ENCODE assay signal across 12 mouse cellular contexts in the genomic region with DNA sequence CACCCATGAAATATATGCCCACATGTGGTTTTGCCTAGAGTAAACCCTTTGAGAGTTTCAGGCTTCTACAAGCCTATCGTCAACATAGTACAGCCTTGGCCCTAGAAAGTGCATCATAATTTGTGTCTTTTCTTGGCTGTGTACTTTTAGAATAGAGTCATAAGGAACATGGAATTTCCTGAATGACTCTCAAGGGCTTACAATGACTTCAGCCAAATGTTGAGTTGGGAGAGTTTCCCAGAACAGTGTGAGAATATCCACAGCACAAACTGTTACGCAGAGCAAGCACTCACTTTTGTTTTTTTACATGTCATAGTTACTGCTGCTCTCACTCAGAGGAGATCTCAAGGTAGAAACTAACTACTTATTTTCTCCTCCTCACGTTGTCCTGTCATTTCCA.
DNase-seq lines count a peak whose midpoint lies in the region; ATAC-seq and TF ChIP-seq lines count a peak whose summit lies in the region.
"Had no signal": no experiment of that assay in that cellular context is flagged by ENCODE, and none has a peak within 500 bp of the region (broad histone marks: within the 10 kb centered on the region; RNA-seq: fewer than 3 reads in every experiment).

No protein-coding gene starts in this region.

- no peak overlapping the region for H3K4me3 ChIP-seq in kidney, embryonic 15.5 days (replicated peaks)
- H3K4me3 ChIP-seq in intestine, embryonic 16.5 days (ENCODE audit: low read length) = no peak overlapping the region
- H3K4me3 ChIP-seq in stomach, postnatal 0 days (ENCODE audit: low read depth, low read length) = no peak overlapping the region
- H3K4me3 ChIP-seq in midbrain, postnatal 0 days (ENCODE audit: low read depth, low read length) = no peak overlapping the region

- H3K4me2 ChIP-seq in kidney, embryonic 15.5 days = no peak overlapping the region
- no peak overlapping the region for H3K4me2 ChIP-seq in intestine, embryonic 16.5 days (ENCODE audit: low read depth, low read length)
- H3K4me2 ChIP-seq in stomach, postnatal 0 days (replicated peaks; ENCODE audit: low read depth) = no peak overlapping the region
- H3K4me2 ChIP-seq in midbrain, postnatal 0 days (ENCODE audit: low read depth, low read length, poor library complexity, severe bottlenecking) = no peak overlapping the region

- ATAC-seq in kidney, embryonic 15.5 days (replicated peaks; ENCODE audit: low FRiP score) = peak; percentile 44; the same call in 1 of the 2 replicates
- ATAC-seq in intestine, embryonic 16.5 days = peak; percentile 71
- peak; percentile 29; the same call in 1 of the 2 replicates for ATAC-seq in stomach, postnatal 0 days (ENCODE audit: low FRiP score, low TSS enrichment)
- ATAC-seq in midbrain, postnatal 0 days (ENCODE audit: low FRiP score) = no peak
- ATAC-seq: forebrain, embryonic 16.5 days had no signal

- no peaks in the 10 kb centered on the region for H3K27me3 ChIP-seq in kidney, embryonic 15.5 days
- H3K27me3 ChIP-seq in intestine, embryonic 16.5 days (replicated peaks; ENCODE audit: control insufficient read depth, insufficient read depth, low read length) = no peaks in the 10 kb centered on the region
- no peaks in the 10 kb centered on the region for H3K27me3 ChIP-seq in stomach, postnatal 0 days (ENCODE audit: control insufficient read depth, insufficient read depth, low read length)
- no peaks in the 10 kb centered on the region for H3K27me3 ChIP-seq in midbrain, postnatal 0 days (ENCODE audit: insufficient read depth, low read length)

- intact Hi-C loops in gastrocnemius, postnatal 14 days (cut with DNase I; ENCODE audit: low total_unique reads) = loop anchor here (5.0 kb wide), 1 partner anchor 148 kb away; no protein-coding TSS in a partner anchor

- no peak overlapping the region for H3K9ac ChIP-seq in kidney, embryonic 15.5 days
- H3K9ac ChIP-seq in intestine, embryonic 16.5 days (ENCODE audit: low read depth, low read length) = no peak overlapping the region
- H3K9ac ChIP-seq in stomach, postnatal 0 days (ENCODE audit: low read length) = no peak overlapping the region
- no peak overlapping the region for H3K9ac ChIP-seq in midbrain, postnatal 0 days (replicated peaks; ENCODE audit: low read length, poor library complexity, severe bottlenecking)
- H3K9ac ChIP-seq: liver, embryonic 14.5 days had no signal

- no peak for TF ChIP-seq CTCF in stomach, postnatal 0 days (IDR thresholded peaks at IDR 0.05; ENCODE audit: low read depth)
- no peak for TF ChIP-seq CTCF in midbrain, postnatal 0 days (IDR thresholded peaks at IDR 0.05)

- no peak for TF ChIP-seq EP300 in stomach, postnatal 0 days (optimal IDR thresholded peaks at IDR 0.05)

- no peaks in the 10 kb centered on the region for H3K9me3 ChIP-seq in kidney, embryonic 15.5 days (replicated peaks)
- H3K9me3 ChIP-seq in intestine, embryonic 16.5 days (ENCODE audit: control insufficient read depth, low read length) = no peaks in the 10 kb centered on the region
- H3K9me3 ChIP-seq in stomach, postnatal 0 days (ENCODE audit: control insufficient read depth, low read length) = no peaks in the 10 kb centered on the region
- H3K9me3 ChIP-seq in midbrain, postnatal 0 days (ENCODE audit: low read length) = no peaks in the 10 kb centered on the region

- H3K27ac ChIP-seq in kidney, embryonic 15.5 days = peak overlapping the region; percentile 51; the same call in 1 of the 2 replicates
- no peak overlapping the region for H3K27ac ChIP-seq in intestine, embryonic 16.5 days (ENCODE audit: low read length)
- no peak overlapping the region for H3K27ac ChIP-seq in stomach, postnatal 0 days (replicated peaks)
- H3K27ac ChIP-seq in midbrain, postnatal 0 days (ENCODE audit: low read depth, low read length) = no peak overlapping the region
- H3K27ac ChIP-seq: liver, embryonic 14.5 days had no signal

- no peak for DNase-seq in kidney, postnatal 25 days
- peak; percentile 11 for DNase-seq in gastrocnemius, postnatal 14 days
- no peak for DNase-seq in stomach, postnatal 0 days (ENCODE audit: low spot score)
- DNase-seq in midbrain, postnatal 0 days (ENCODE audit: low spot score) = no peak
- DNase-seq in ovary, postnatal 36 days (ENCODE audit: low spot score) = no peak
- DNase-seq: adrenal gland, adult 2 months; cerebellum, postnatal 14 days; layer of hippocampus, postnatal 36 days had no signal

- H3K4me1 ChIP-seq in kidney, embryonic 15.5 days = peaks cover 14% of the 10 kb centered on the region
- H3K4me1 ChIP-seq in intestine, embryonic 16.5 days (ENCODE audit: control insufficient read depth, insufficient read depth, low read length) = peaks cover 2% of the 10 kb centered on the region; the same call in 1 of the 2 replicates
- no peaks in the 10 kb centered on the region for H3K4me1 ChIP-seq in stomach, postnatal 0 days (replicated peaks; ENCODE audit: control insufficient read depth, insufficient read depth)
- no peaks in the 10 kb centered on the region for H3K4me1 ChIP-seq in midbrain, postnatal 0 days (ENCODE audit: insufficient read depth, low read length)

- no peaks in the 10 kb centered on the region for H3K36me3 ChIP-seq in kidney, embryonic 15.5 days
- H3K36me3 ChIP-seq in intestine, embryonic 16.5 days (ENCODE audit: control insufficient read depth, insufficient read depth, low read length) = no peaks in the 10 kb centered on the region
- no peaks in the 10 kb centered on the region for H3K36me3 ChIP-seq in stomach, postnatal 0 days (ENCODE audit: control insufficient read depth, insufficient read depth, low read length)
- H3K36me3 ChIP-seq in midbrain, postnatal 0 days (ENCODE audit: insufficient read depth, low read length) = no peaks in the 10 kb centered on the region

- 54% methylated on average over 3 of the region's 3 CpGs for WGBS in kidney, embryonic 15.5 days
- WGBS in intestine, embryonic 16.5 days = 54% methylated on average over 3 of the region's 3 CpGs
- 39% methylated on average over 3 of the region's 3 CpGs for WGBS in stomach, postnatal 0 days
- 85% methylated on average over 3 of the region's 3 CpGs for WGBS in midbrain, postnatal 0 days
